Mouse (Mus musculus) ES-Bruce4 (cell line): ENCODE data around the gene Ddt. TPM values are rescaled to one million over a fixed set of nuclear protein-coding genes. Genes with fewer than 3 reads are reported as not detected.

Experiments
- H3K27ac ChIP-seq: 2 replicates; pipeline ENCODE4 v1.5.1; 2012; ENCODE audit warnings: low read length, inconsistent platforms; ENCODE audit not compliant: insufficient read depth
- H3K27me3 ChIP-seq: 2 replicates; pipeline ENCODE4 v1.6.1; 2012; ENCODE audit warnings: mild to moderate bottlenecking, low read length, inconsistent platforms; ENCODE audit not compliant: control insufficient read depth, poor library complexity, insufficient read depth, severe bottlenecking
- H3K36me3 ChIP-seq: 2 replicates; pipeline ENCODE4 v1.6.1; 2012; ENCODE audit warnings: inconsistent platforms, mild to moderate bottlenecking, low read length, moderate library complexity; ENCODE audit not compliant: control insufficient read depth, poor library complexity, insufficient read depth, severe bottlenecking
- H3K4me1 ChIP-seq: one replicate; pipeline ENCODE4 v1.8.1; 2011; ENCODE audit warnings: low read length; ENCODE audit not compliant: control insufficient read depth, insufficient read depth
- H3K4me3 ChIP-seq: 2 replicates; pipeline ENCODE4 v1.5.1; 2011; ENCODE audit warnings: low read depth, mild to moderate bottlenecking, low read length
- H3K9ac ChIP-seq: 2 replicates; pipeline ENCODE4 v1.6.1; 2012; ENCODE audit warnings: low read depth, mild to moderate bottlenecking, inconsistent platforms; ENCODE audit not compliant: poor library complexity, severe bottlenecking
- H3K9me3 ChIP-seq: replicated peaks from 2 replicates; pipeline ENCODE4 v1.6.1; 2012; ENCODE audit warnings: mild to moderate bottlenecking, low read length, inconsistent platforms; ENCODE audit not compliant: control insufficient read depth, poor library complexity, insufficient read depth, severe bottlenecking
- CTCF ChIP-seq: IDR thresholded peaks from one replicate; pipeline ENCODE4 v1.8.1; 2011; ENCODE audit warnings: low read depth, low read length
- EP300 ChIP-seq: IDR thresholded peaks from 2 replicates; pipeline ENCODE4 v1.6.1; 2011; ENCODE audit warnings: low read depth, low read length; ENCODE audit not compliant: insufficient read depth
- POLR2A ChIP-seq: IDR thresholded peaks from one replicate; pipeline ENCODE4 v1.8.1; 2011; ENCODE audit warnings: low read length; ENCODE audit not compliant: insufficient read depth
- polyA plus RNA-seq: library from polyadenylated mRNA; stranded (reverse); fragments of >200 nt; gene quantifications from 2 replicates; pipeline ENCODE4 v1.2.4, GENCODE M21; 2011; ENCODE audit warnings: low read depth; ENCODE audit not compliant: missing spikeins, insufficient read depth, insufficient read length

The Ddt gene
- 99.5 and 108 TPM in 2 replicates for polyA plus RNA-seq

DNA sequence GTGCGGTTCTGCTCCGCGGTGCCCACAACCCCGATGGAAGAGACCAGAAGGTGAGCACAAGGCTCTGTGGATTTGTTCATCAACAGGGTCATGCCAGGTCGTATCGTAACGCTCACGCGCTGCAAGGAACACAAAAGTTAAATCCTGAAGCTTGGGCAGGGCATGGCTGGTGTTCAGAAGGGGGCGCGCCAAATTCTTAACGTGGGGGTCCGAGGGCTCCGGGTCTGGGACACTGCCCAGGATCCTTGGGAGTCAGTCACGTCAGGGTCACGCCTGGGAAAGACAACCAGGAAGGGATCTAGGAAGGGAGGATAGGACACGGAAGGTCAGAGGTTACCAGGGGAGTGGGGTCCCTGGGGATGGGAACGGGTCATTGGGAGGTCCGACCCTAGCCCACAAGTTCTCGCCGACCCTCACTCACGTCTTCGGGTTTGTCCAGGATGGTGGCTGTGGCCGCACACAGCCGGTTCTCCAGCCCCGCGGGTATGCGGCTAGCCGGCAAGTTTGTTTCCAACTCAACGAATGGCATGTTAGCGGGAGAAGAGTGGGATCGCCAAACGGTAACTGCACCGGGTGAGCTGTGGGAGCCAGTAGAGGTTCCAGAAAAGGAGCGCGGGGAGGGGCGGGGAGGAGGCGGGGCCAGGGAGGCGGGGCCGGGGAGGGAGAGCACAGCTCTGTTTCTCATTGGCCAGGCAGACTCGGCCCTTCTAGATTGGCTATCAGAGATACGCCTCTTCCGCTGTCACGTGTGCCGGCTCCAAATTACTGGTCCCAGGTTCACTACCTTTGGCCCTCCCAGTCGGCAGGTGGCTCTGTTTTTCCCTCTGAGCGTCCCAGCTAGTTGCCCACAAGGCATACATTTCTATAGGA lies at the start of gene Ddt:
Gene Ddt, minus strand, starts transcription at position 620 of the 870 bp plus-strand sequence.
- TF ChIP-seq POLR2A (peak; percentile 71), CTCF (peak; percentile 65), EP300 (0 out of 2 replicates have a peak, but pooled peaks have one; percentile 36)

GRCm38 (mm10) chr10:75822443-75822842 lies 49.2 kb upstream of the Ddt start, which contains the start of gene Gstt4:
TSS of gene Gstt4 (minus strand) at chr10:75822543.
- H3K9me3 ChIP-seq, result no peaks in the 10 kb centered on the region
- H3K4me3 ChIP-seq, result no peak within 1 kb of the TSS
- no peaks in the 10 kb centered on the region for H3K36me3 ChIP-seq
- no peaks in the 10 kb centered on the region for H3K27me3 ChIP-seq
- no peak within 1 kb of the TSS for H3K9ac ChIP-seq
- H3K4me1 ChIP-seq, result no peaks in the 10 kb centered on the region
- TF ChIP-seq EP300, result no peak
- no peak for TF ChIP-seq CTCF
- TF ChIP-seq POLR2A, result no peak
- no peak within 1 kb of the TSS for H3K27ac ChIP-seq

More for the DNA sequence above, at the start of gene Ddt:
- Histone ChIP-seq H3K4me1 (no peaks in the 10 kb centered on the region), H3K27me3 (no peaks in the 10 kb centered on the region), H3K9ac (peak within 1 kb of the TSS; percentile 60), H3K4me3 (peak within 1 kb of the TSS; percentile 83), H3K27ac (peak within 1 kb of the TSS; percentile 46; the same call in 1 of the 2 replicates), H3K9me3 (no peaks in the 10 kb centered on the region), H3K36me3 (no peaks in the 10 kb centered on the region)

DNA sequence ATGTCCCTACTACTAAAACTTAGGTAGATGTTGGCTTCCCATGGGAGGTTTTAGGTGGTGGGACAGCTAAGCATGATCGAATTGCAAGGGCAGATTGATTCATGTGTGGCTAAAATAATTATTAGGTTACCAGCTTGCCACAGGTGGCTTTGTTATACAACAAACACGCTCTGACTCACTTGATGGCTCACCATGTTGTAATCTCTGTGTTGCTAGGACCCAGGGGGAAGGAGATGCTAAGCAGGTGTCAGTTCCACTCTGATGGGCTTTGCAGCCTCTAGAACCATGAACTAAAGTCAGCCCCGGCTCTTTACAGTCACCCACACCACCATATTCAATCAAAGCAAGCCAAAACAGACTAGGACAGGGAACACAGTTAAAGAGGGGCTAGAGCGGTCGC lies 46.7 kb upstream of the Ddt start:
- H3K36me3 ChIP-seq, result no peaks in the 10 kb centered on the region
- no peak overlapping the region for H3K9ac ChIP-seq
- H3K27ac ChIP-seq, result no peak overlapping the region
- no peak overlapping the region for H3K4me3 ChIP-seq
- no peaks in the 10 kb centered on the region for H3K4me1 ChIP-seq
- no peaks in the 10 kb centered on the region for H3K27me3 ChIP-seq
- TF ChIP-seq CTCF, result no peak
- no peak for TF ChIP-seq EP300
- TF ChIP-seq POLR2A, result no peak
- no peaks in the 10 kb centered on the region for H3K9me3 ChIP-seq

DNA sequence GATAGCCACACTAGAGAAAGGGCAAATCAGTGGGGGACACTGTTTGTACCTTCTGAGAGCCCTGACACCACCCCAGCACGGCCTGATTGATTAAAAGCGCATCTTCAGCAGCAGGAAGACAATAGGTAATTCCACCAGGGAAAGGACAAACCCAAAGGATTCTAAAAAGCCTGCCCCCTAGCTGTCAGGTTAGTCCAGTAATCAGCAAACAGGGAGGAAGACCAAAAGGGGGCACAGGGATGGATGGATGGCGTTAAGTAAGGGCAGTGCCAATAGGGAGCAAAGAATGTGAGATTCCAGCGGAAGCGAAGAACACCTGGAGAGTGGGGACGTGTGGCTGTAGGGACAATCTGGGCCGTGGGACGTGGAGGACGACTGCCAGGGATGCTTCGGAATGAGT lies 45.4 kb upstream of the Ddt start:
- H3K4me3 ChIP-seq, result no peak overlapping the region
- TF ChIP-seq EP300, result no peak
- H3K36me3 ChIP-seq, result no peaks in the 10 kb centered on the region
- H3K4me1 ChIP-seq, result no peaks in the 10 kb centered on the region
- no peak overlapping the region for H3K27ac ChIP-seq
- H3K9me3 ChIP-seq, result no peaks in the 10 kb centered on the region
- H3K9ac ChIP-seq, result no peak overlapping the region
- H3K27me3 ChIP-seq, result no peaks in the 10 kb centered on the region

DNA sequence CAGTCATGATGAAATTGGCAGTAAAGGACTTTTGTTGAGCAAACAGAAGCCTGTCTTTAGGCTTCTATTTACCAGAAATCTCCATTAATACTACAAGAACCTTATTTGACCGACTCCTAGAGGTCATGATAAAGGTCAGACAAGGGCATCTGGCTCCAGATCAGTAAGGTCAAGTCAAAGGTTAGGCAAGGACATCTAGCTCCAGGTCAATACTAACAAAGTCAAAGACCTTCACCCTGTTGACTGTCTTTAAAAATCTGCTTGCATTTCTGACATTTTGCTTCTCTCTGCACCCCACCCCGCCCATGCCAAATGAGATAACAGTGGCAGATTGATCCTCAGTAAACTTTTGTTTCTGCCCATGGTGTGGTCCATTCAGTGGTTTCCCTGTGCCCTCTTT lies 31.0 kb upstream of the Ddt start:
- Histone ChIP-seq H3K27me3 (no peaks in the 10 kb centered on the region), H3K27ac (no peak overlapping the region), H3K36me3 (no peaks in the 10 kb centered on the region), H3K9ac (no peak overlapping the region), H3K9me3 (no peaks in the 10 kb centered on the region), H3K4me3 (no peak overlapping the region), H3K4me1 (no peaks in the 10 kb centered on the region)
- TF ChIP-seq POLR2A (no peak), CTCF (no peak), EP300 (no peak)

- Histone ChIP-seq H3K4me3 (peak within 1 kb of the TSS; percentile 77), H3K27me3 (no peaks in the 10 kb centered on the region), H3K36me3 (no peaks in the 10 kb centered on the region), H3K4me1 (no peaks in the 10 kb centered on the region), H3K9ac (peak within 1 kb of the TSS; percentile 30), H3K27ac (no peak within 1 kb of the TSS), H3K9me3 (no peaks in the 10 kb centered on the region)
- TF ChIP-seq EP300 (no peak), POLR2A (no peak), CTCF (no peak)
These were observed 25.0 kb upstream of the Ddt start, which contains the start of gene Gstt1 for GRCm38 (mm10) chr10:75798176-75798696. TSS of gene Gstt1 (minus strand) at chr10:75798584.
